Mouse (Mus musculus): ENCODE results near the gene Zswim4. TPM values are rescaled to one million over a fixed set of nuclear protein-coding genes. Genes with fewer than 3 reads are reported as not detected.
A peak's percentile ranks its signal among the peaks of the same experiment; 100 is the strongest.

The Zswim4 gene
- polyA plus RNA-seq, 1 experiment from 2014 or later, result 44.4 TPM

- peak overlapping the region; percentile 47 for H3K4me3 ChIP-seq
- H3K4me1 ChIP-seq, result peaks cover 72% of the 10 kb centered on the region
- peaks cover 8% of the 10 kb centered on the region for H3K27me3 ChIP-seq (ENCODE audit: low read depth, poor library complexity, severe bottlenecking)
- H3K36me3 ChIP-seq, result peaks cover 40% of the 10 kb centered on the region
- peak overlapping the region; percentile 97 for H3K27ac ChIP-seq
- WGBS, result under 1% methylated on average over 16 of the region's 16 CpGs
- H3K9me3 ChIP-seq (replicated peaks), result no peaks in the 10 kb centered on the region
- DNase-seq (ENCODE audit: low spot score), result peak; percentile 87
These were observed 56.2 kb downstream of the Zswim4 start for GRCm38 (mm10) chr8:84180530-84181190.

- peak overlapping the region; percentile 47 for H3K4me3 ChIP-seq
- H3K9me3 ChIP-seq (replicated peaks), result no peaks in the 10 kb centered on the region
- WGBS, result 11% methylated on average over 4 of the region's 4 CpGs
- peaks cover 6% of the 10 kb centered on the region for H3K27me3 ChIP-seq (ENCODE audit: low read depth, poor library complexity, severe bottlenecking)
- peaks cover 72% of the 10 kb centered on the region for H3K4me1 ChIP-seq
- H3K27ac ChIP-seq, result peak overlapping the region; percentile 97
- DNase-seq (ENCODE audit: low spot score), result no peak
- H3K36me3 ChIP-seq, result peaks cover 47% of the 10 kb centered on the region
These were observed 56.9 kb downstream of the Zswim4 start for GRCm38 (mm10) chr8:84179946-84180345.

GRCm38 (mm10) chr8:84178592-84178991, 58.3 kb downstream of the Zswim4 start:
- WGBS, result 84% methylated on average over 8 of the region's 8 CpGs
- no peak for DNase-seq (ENCODE audit: low spot score)
- H3K27ac ChIP-seq, result 0 out of 2 replicates have a peak overlapping the region, but pooled peaks have one; percentile 2
- no peaks in the 10 kb centered on the region for H3K27me3 ChIP-seq (ENCODE audit: low read depth, poor library complexity, severe bottlenecking)
- no peak overlapping the region for H3K4me3 ChIP-seq
- peaks cover 59% of the 10 kb centered on the region for H3K4me1 ChIP-seq
- H3K9me3 ChIP-seq (replicated peaks), result no peaks in the 10 kb centered on the region
- peaks cover 60% of the 10 kb centered on the region for H3K36me3 ChIP-seq

- H3K9me3 ChIP-seq (replicated peaks), result no peaks in the 10 kb centered on the region
- no peak overlapping the region for H3K27ac ChIP-seq
- no peak overlapping the region for H3K4me3 ChIP-seq
- no peaks in the 10 kb centered on the region for H3K27me3 ChIP-seq (ENCODE audit: low read depth, poor library complexity, severe bottlenecking)
- DNase-seq (ENCODE audit: low spot score), result no peak
- 92% methylated on average over 3 of the region's 3 CpGs for WGBS
- peaks cover 47% of the 10 kb centered on the region for H3K4me1 ChIP-seq
- H3K36me3 ChIP-seq, result peaks cover 72% of the 10 kb centered on the region
These were observed 59.5 kb downstream of the Zswim4 start for GRCm38 (mm10) chr8:84177405-84177804.

GRCm38 (mm10) chr8:84176560-84176959, 60.3 kb downstream of the Zswim4 start:
- Histone ChIP-seq H3K4me3 (no peak overlapping the region; the same call in 1 of the 2 replicates), H3K27me3 (ENCODE audit: low read depth, poor library complexity, severe bottlenecking) (no peaks in the 10 kb centered on the region), H3K36me3 (peaks cover 78% of the 10 kb centered on the region), H3K4me1 (peaks cover 41% of the 10 kb centered on the region), H3K9me3 (replicated peaks) (no peaks in the 10 kb centered on the region), H3K27ac (0 out of 2 replicates have a peak overlapping the region, but pooled peaks have one; percentile 42)
- no peak for DNase-seq (ENCODE audit: low spot score)
- WGBS, result 29% methylated on average over 3 of the region's 3 CpGs

- no peak for DNase-seq (ENCODE audit: low spot score)
- H3K27me3 ChIP-seq (ENCODE audit: low read depth, poor library complexity, severe bottlenecking), result no peaks in the 10 kb centered on the region
- H3K4me1 ChIP-seq, result peaks cover 14% of the 10 kb centered on the region
- H3K27ac ChIP-seq, result no peak overlapping the region
- no peaks in the 10 kb centered on the region for H3K9me3 ChIP-seq (replicated peaks)
- H3K4me3 ChIP-seq, result no peak overlapping the region
- H3K36me3 ChIP-seq, result peaks cover 88% of the 10 kb centered on the region
- WGBS, result 91% methylated on average over 6 of the region's 6 CpGs
These were observed 63.0 kb downstream of the Zswim4 start for GRCm38 (mm10) chr8:84173861-84174260.

GRCm38 (mm10) chr8:84170096-84170495, 66.8 kb downstream of the Zswim4 start:
- WGBS, result 94% methylated on average over 5 of the region's 5 CpGs
- Histone ChIP-seq H3K27ac (no peak overlapping the region), H3K9me3 (replicated peaks) (no peaks in the 10 kb centered on the region), H3K4me1 (0 out of 2 replicates have a peak, but pooled peaks cover 3% of the 10 kb centered on the region), H3K4me3 (no peak overlapping the region), H3K36me3 (peaks cover 57% of the 10 kb centered on the region), H3K27me3 (ENCODE audit: low read depth, poor library complexity, severe bottlenecking) (no peaks in the 10 kb centered on the region)
- DNase-seq (ENCODE audit: low spot score), result no peak

- 89% methylated on average over 2 of the region's 2 CpGs for WGBS
- DNase-seq (ENCODE audit: low spot score), result no peak
- Histone ChIP-seq H3K4me1 (0 out of 2 replicates have a peak, but pooled peaks cover 3% of the 10 kb centered on the region), H3K36me3 (peaks cover 39% of the 10 kb centered on the region), H3K4me3 (no peak overlapping the region), H3K9me3 (replicated peaks) (no peaks in the 10 kb centered on the region), H3K27ac (no peak overlapping the region), H3K27me3 (ENCODE audit: low read depth, poor library complexity, severe bottlenecking) (no peaks in the 10 kb centered on the region)
These were observed 69.2 kb downstream of the Zswim4 start for GRCm38 (mm10) chr8:84167696-84168095.

MicroRNA genes within 50 kb of the gene (microRNA counts, 519-probe panel; counts per million panel counts)
- microRNA mmu-miR-181c, result 684 counts per million, percentile 72 among the panel's probes with 10 or more counts
- 5,187 counts per million, percentile 88 among the panel's probes with 10 or more counts for microRNA mmu-miR-23a
- microRNA mmu-miR-27a, result 6,315 counts per million, percentile 95 among the panel's probes with 10 or more counts

Small RNAs within 50 kb of the gene (microRNA-seq; reads per million reads assigned to microRNA genes)
- gene Mir181c (3,472 reads per million, percentile 87 among the genes with 10 or more reads in this experiment), gene Mir181d (4,133 reads per million, percentile 89 among the genes with 10 or more reads in this experiment), gene Mir23a (5,559 reads per million, percentile 91 among the genes with 10 or more reads in this experiment), gene Mir24-2 (not detected), gene Mir27a (116 reads per million, percentile 50 among the genes with 10 or more reads in this experiment), gene Mir3074-2 (not detected)

Other genes with a start within 250 kb of the Zswim4 start
- gene Samd1, start 239.4 kb downstream of the Zswim4 start, polyA plus RNA-seq (2016; fragmentation: Nextera tagmentation; extraction: Ambion mirVana), result 10.3 and 12.5 TPM in 2 replicates
- gene 1700067K01Rik, start 235.6 kb downstream of the Zswim4 start, polyA plus RNA-seq (2016; fragmentation: Nextera tagmentation; extraction: Ambion mirVana), result 0.28 and 0.73 TPM in 2 replicates
- 0.13 TPM in 1 of 2 replicates, not detected in the other for gene 2210011C24Rik, start 224.9 kb downstream of the Zswim4 start, polyA plus RNA-seq (2016; fragmentation: Nextera tagmentation; extraction: Ambion mirVana)
- gene Palm3, start 215.6 kb downstream of the Zswim4 start, polyA plus RNA-seq (2016; fragmentation: Nextera tagmentation; extraction: Ambion mirVana), result 6.5 and 6.6 TPM in 2 replicates
- 0.40 and 0.58 TPM in 2 replicates for gene Il27ra, start 194.5 kb downstream of the Zswim4 start, polyA plus RNA-seq (2016; fragmentation: Nextera tagmentation; extraction: Ambion mirVana)
- gene Rln3, start 192.1 kb downstream of the Zswim4 start, polyA plus RNA-seq (2016; fragmentation: Nextera tagmentation; extraction: Ambion mirVana), result not detected in 2 replicates
- gene Gm10643, start 171.9 kb downstream of the Zswim4 start, polyA plus RNA-seq (2016; fragmentation: Nextera tagmentation; extraction: Ambion mirVana), result 0.88 and 1.0 TPM in 2 replicates
- gene Rfx1, start 170.2 kb downstream of the Zswim4 start, polyA plus RNA-seq (2016; fragmentation: Nextera tagmentation; extraction: Ambion mirVana), result 9.5 and 11.3 TPM in 2 replicates
- 20.2 and 20.8 TPM in 2 replicates for gene Dcaf15, start 132.3 kb downstream of the Zswim4 start, polyA plus RNA-seq (2016; fragmentation: Nextera tagmentation; extraction: Ambion mirVana)
- gene Podnl1, start 111.1 kb downstream of the Zswim4 start, polyA plus RNA-seq (2016; fragmentation: Nextera tagmentation; extraction: Ambion mirVana), result 0.29 TPM in 1 of 2 replicates, not detected in the other
- 22.6 and 24.8 TPM in 2 replicates for gene Cc2d1a, start 89.1 kb downstream of the Zswim4 start, polyA plus RNA-seq (2016; fragmentation: Nextera tagmentation; extraction: Ambion mirVana)
- 1.5 and 2.3 TPM in 2 replicates for gene 4930432K21Rik, start 89.0 kb downstream of the Zswim4 start, polyA plus RNA-seq (2016; fragmentation: Nextera tagmentation; extraction: Ambion mirVana)
- gene Nanos3, start 51.8 kb downstream of the Zswim4 start, polyA plus RNA-seq (2016; fragmentation: Nextera tagmentation; extraction: Ambion mirVana), result 3.1 and 3.2 TPM in 2 replicates
- 420 and 449 TPM in 2 replicates for gene D8Ertd738e, start 12.7 kb upstream of the Zswim4 start, polyA plus RNA-seq (2016; fragmentation: Nextera tagmentation; extraction: Ambion mirVana)
- gene Mri1, start 20.3 kb upstream of the Zswim4 start, polyA plus RNA-seq (2016; fragmentation: Nextera tagmentation; extraction: Ambion mirVana), result 75.0 and 83.0 TPM in 2 replicates
- 15.0 and 22.9 TPM in 2 replicates for gene Ccdc130, start 33.3 kb upstream of the Zswim4 start, polyA plus RNA-seq (2016; fragmentation: Nextera tagmentation; extraction: Ambion mirVana)
- gene Cacna1a, start 151.4 kb upstream of the Zswim4 start, polyA plus RNA-seq (2016; fragmentation: Nextera tagmentation; extraction: Ambion mirVana), result 5.9 and 6.4 TPM in 2 replicates